Mouse (Mus musculus) cortical plate, adult 2 months (tissue): ENCODE measurements around the gene Acvr1b.

ENCODE experiments used
- CTCF ChIP-seq: fragments of 200-500 bp; IDR thresholded peaks from 2 replicates; pipeline ENCODE4 v1.5.1; 2011; ENCODE audit warnings: mild to moderate bottlenecking, control low read depth, low read length; ENCODE audit not compliant: insufficient read depth; ENCODE audit errors: extremely low read depth
- POLR2A ChIP-seq: fragments of 200-500 bp; IDR thresholded peaks from 2 replicates; pipeline ENCODE4 v1.6.1; 2011; ENCODE audit warnings: mild to moderate bottlenecking, low read length, control low read depth; ENCODE audit not compliant: insufficient read depth; ENCODE audit errors: extremely low read depth

DNA sequence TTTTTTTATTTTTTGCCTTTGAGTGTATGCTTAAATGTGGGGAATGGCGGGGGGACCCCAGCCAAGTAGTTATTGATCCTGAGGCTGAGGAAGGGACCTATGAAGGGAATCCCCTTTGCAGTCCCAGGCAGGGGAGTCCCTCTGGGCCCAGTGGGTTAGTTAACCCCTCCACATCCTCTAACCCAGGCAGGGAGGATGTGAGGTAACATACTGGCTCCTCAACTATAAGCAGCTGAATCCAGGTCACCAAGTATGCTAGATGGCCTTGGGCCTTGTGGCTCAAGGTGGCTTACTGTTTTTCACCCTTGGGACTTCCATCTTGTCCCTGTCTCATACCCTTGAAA is 73.3 kb downstream of the Acvr1b start:
- no peak for TF ChIP-seq CTCF
- TF ChIP-seq POLR2A = no peak
